Mouse (Mus musculus) frontal cortex, postnatal 10 days (tissue): ENCODE results near the gene Hadha.

Experiments used
- DNase-seq, 2 experiments: peaks; one replicate each; pipeline ENCODE4 v3.0.0; 2022; ENCODE audit warnings: low spot score in 2 of 2, mixed read lengths in 1 of 2

Gene Hadha

DNA sequence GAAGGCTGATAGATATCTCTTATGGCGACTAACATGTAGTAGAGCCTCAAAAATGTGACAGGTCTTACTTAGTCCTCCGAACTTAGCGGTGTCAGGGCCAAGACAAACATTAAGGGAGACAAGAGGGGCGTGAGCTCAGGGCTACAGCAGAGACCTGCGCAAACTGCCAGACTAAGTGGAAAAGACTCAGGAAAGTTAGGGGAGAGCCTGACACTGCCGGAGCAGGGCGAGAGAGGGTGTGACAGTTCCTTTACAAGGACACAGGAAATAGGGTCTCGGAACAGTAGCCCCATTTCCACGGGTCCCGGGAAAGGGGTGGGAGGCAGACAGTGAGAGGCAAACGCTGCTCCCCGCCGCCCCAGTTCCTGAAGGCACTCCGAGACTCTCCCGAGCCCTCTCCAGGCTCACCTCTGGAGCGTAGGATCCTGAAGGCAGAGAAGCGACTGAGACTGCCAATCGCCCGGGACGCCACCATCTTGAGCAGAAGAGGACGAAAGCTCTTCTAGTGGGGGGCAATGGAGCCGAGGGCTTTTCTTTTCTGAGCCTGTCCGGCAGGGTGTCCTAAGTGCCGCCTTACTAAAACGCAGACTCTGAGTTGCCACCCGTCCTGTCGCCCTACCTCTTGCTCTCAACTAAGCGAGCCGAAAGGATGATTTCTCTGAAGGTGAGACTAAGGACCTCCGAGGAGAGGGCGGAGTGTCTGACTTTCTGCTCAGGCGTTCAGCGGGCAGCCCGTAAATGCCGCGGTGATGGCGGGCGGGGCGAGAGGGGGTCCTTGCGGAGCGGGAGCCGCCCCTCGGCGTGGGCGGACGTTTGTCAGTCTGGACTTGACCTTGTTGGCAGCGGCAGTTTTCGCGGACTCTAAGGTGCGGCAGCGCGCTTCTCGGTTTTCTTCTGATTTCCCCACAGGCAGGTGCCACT lies at the start of gene Hadha, which contains the start of gene Hadhb:
Hadha (minus strand) TSS at position 689 of the 921 bp plus-strand sequence.
Hadhb (plus strand) TSS at position 775 of the 921 bp plus-strand sequence.
- DNase-seq, result peak; percentile 81 to 91

DNA sequence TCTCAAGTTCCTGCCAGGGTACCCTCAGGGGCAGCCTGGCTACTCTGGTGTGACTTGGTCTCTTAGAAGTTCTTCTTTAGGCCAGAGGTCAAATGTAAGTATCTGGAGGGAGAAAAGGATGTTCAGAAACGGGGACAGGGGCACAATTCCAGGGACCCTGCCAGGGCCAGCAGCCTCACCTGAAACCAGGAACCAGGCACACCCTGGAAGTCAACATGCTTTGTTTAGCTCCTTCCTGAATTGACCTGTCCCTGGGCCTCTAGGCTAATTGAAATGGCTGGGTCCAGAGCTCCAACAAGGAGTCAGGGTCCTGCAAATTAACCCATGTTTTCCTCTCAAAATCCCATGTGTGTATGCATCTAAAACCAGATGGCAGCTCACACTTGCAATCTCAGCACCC lies 49.5 kb upstream of the Hadha start:
- DNase-seq, result no peak

DNA sequence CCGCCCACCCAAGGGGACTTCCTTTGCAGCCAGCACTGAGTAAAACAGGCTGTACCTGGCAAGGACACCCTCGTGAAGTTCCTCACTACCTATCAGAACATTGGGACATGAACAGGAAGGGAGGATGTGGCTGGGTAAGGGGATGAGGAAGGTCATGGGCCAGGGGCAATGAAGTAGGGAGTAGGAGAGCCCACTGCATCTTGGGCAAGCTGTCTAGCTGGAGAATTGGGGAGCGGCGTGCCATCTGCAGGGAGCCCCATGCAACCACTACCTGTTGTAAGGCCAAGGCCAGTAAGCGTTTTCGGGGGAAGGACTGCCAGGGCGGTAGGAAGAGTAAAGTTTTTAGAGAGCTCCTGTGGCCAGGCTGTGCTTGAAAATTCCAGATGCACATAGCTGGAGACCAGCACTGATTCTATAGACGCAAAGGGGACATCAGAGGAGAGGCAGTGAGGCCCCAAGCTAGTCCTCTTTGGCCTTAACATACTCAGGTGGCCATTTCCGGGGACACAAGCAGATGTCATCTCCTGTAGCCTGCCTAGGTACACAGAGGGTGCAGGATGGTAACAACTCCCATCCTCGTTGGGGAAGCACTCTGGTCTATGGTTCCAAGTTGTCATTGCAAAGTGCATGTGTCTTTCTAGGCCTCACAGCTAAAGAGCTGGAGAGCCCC lies 48.4 kb upstream of the Hadha start:
- DNase-seq, result no peak

DNA sequence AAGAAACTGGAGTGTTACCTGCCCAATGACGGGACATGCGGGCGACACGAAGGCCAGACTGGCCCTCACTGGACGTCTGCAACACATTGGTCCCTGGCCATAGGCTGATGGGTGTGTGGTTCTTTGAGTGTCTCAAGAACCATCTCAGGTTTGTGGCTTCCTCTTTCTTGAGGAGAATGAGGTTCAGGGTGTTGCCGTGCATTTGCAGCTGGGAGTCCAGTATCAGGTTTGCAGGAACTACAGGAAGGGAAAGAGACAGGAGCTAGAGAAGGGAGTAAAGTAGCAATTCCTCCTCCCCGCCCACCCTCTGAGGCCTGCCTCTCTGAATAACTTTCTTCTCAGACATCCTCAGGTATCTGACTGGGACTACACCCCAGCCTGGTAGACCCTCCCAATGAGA lies 47.3 kb upstream of the Hadha start:
- DNase-seq, result no peak

DNA sequence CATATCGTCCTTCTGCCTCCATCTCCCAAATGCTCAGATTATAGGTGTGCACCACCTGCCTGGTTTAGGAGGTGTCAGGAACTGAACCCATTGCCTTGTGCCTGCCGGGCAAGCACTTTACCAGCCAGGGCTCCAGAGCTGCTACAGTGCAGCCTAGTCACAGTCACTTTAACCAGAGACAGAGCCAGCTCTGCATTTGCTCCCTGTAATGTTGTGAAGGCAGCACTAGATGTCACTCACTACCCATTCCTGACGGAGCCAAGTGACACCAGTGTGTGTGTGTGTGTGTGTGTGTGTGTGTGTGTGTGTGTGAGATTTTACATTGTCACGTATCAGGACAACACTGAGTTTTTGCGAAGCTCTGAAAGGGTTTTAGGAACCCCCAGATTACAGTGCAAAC lies 46.6 kb upstream of the Hadha start:
- DNase-seq, result peak in 1 of 2 experiments; percentile 43

DNA sequence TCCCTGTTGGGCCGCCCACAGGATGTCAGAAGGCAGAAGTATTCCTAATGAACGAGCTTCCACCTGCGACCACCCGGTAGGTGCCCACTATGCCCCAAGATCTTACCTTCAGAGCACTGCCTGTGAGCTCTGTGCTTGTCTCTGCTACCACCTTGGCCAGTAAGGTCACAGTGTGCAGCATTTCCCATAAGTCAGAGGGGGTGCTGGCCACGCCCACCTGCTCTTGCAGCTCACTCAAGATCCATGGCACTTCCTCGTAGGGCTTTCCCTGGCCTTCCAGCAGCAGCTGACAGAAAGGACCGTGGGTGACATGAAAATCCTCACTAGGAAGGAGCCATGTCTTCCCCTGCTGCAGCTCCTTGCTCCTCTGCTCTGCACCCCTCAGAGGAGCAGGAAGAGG lies 43.3 kb upstream of the Hadha start:
- no peak for DNase-seq

DNA sequence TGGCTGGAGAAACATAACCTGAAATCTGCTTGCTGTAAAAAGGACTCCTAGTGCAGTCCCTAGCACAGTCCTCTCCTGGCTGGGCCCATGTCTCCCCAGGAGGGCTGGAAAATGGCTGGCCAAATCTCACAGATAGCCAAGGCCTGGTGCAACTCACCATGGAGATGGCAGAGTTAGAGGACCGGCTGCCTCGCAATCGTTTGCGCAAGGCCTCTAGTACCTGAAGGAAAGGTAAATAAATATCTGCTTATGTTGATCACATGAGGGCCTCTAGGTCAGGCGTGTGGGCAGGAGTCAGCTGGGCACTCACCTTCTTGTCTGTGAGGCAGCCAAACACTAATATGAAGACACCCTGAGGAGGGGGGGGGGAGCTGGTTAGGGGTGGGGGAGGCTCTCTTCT lies 40.4 kb upstream of the Hadha start:
- no peak for DNase-seq

DNA sequence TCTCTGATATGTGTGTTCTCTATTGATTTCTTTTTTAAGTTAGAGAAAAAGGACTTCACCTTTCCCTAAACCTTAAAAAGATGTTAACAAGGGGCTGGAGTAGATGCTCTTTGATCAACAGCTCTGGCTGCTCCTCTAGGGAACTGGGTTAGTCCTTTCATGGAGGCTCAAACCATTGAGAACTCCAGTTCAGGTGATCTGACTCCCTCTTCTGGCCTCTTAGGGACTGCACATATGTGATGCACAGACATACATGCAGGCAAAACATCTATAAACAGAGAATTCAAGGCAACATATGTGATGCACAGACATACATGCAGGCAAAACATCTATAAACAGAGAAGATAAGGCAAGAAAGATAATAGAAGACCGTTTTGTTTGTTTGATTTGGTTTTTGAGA lies 37.5 kb upstream of the Hadha start:
- DNase-seq, result no peak

DNA sequence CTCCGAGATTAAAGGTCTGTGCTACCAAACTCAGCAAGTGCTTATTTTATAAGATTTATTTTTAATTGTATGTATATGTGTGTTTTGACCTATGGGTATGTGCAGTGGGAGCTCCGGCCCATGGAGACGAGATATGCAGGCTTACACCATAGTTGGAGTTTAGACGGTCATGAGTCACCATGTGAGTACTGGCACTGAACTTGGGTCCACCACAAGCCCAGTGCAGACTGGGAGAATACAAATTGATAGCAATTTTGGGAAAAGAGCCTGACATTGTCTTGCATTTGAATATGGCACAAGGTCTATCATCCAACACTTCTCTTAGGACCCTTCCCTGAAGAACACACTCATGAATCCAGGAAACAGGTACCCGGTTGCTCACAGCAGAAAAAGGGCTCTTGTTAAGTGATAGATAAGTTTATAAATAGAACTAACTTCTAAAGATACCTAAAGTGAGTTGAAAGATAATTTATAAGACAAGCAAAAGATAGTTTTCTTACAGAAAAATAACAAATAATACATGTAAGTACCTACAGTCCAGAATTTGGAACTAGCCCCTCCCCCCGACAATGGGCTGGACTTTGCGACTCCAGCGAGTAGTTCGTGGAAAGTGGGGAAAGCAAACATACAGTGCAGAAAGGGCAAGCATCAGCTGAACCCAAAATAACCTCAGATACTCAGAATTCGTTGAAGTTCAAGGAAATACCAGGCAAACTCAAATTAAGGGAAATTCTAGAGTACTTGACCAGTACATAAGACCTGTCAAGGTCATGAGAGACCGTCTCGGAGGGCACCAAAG lies 32.9 kb upstream of the Hadha start:
- no peak for DNase-seq

DNA sequence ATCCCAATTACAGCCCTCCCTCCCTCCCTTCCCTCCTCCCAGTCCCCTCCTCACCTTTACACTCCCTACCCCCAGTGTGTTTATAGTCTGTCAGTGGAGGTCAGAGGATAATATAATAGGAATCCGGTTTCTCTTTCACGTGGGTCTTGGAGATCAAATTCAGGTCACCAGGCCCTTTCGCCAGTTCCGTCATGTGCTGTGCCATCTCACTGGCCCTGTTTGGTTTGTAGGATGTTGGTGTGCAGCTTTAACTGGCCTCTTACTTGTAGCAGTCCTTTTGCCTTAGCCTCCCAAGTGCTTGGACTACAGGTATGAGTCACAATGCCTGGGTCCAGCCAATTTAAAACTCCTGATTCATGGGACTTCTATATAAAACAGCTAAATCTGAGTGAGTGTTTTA lies 20.8 kb upstream of the Hadha start:
- DNase-seq, result no peak

DNA sequence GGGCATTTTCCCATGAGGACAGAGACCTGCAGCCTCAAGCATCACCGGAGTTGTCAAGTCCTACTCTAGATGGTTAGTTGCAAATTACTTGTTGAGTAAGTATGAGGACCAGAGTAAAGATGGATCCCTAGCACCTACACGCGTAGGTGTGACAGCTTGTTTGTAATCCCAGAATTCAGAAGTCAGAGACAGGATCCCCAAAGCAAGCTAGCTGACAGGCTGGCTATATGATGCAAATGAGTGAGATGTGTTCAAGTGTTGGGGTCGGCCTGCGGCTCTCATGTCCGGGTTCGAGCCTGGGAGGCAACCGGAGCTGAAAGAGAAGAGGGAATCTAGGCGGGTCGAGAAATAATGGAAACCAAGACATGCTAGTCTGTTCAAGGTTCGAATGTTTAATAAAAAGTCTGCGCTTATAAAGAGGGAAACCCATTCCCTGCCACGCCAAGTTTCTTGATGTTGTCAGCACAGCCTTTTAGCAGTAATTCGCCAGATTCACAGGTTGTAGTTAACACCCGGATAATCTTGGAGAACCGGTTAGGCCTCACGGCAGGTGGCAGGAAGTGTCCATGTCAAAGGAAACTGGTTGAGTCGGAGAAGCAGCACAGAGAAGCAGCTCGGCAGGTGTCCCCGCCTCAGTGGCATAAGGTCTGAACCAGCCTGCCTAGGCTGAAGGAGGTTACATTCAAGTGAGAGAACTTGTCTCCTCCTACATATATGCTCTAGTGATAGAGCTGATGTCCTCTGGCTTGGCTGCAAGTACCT lies 18.1 kb upstream of the Hadha start:
- DNase-seq, result no peak

DNA sequence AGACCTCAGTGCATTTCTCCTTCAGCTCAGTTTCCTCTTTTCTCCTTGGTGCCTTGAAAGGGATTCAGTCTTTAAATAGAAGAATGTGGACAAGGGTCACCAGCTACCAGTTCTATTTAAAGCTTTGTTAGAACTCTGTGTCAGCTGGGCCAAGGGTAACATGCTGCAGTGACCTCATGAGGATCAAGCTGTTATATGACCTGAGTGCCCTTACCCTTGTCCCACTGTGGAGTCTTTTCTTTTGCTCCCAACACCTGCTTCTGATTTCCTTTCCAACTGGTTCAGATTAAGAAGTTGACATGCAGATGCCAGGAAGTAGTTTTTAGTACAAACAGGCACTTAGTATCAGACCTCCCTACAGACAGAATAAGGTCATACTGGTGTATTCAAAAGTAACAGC lies 17.2 kb upstream of the Hadha start:
- no peak for DNase-seq

DNA sequence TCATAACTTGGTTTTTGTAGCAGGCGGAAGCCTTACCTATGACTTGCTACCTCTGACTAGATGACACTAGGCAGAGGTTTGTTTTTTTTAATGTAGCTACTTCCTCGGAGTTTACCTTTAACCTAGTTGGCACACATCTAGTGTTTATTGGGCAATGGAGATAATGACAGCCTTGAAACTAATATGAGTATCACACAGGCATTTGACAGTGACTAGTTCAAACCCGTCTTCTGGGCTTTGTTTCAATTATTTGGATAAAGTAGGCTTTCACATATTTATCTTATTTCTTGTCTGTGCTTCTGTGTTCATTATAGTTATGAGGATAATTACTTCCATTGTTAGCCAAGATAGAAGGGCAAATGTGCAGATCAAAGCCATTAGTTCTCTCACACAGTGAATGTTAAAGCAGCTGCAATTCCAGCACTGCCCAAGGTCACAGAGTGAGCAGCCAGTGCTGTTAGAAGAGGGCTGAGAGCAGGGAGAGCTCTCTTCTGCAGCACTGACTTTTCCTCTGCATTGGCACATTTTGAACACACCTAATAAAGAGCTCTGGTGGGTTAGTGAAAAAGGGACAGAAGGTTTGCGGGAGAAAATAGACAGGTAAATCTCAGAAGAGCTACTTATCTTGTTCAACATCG lies 15.5 kb upstream of the Hadha start:
- DNase-seq, result no peak

DNA sequence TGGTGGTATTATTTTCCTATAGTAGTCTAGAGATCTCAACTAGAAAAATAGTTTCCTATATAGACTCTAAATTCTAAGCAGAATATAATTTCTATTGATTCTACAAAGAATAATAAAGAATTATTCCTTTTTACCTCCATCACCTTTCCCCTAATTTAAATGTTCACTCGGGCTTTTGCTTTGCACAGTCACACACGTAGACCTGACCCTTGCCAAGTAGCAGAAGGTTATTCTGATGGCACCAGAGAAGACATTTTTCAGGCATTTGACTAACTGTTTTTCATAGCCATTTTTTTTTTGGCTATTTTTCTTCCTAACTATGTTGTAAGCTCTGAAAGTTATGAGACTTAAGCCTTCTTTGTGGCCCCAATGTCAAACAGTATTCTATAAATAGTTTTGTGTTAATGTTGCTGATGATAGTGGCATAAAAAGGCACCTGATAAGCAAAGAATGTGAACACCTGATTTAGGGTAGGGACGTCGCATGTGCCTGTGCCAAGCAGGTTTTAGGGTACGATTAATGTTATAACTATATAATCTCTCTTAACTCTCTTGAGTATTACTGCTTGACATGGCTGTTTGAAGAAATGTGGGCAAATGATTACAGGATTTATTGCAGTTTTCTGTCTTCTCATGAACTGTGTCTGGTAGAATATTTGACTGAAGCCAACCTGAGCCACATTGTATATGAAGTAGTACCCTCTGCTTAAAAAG lies 10.4 kb upstream of the Hadha start:
- no peak for DNase-seq

DNA sequence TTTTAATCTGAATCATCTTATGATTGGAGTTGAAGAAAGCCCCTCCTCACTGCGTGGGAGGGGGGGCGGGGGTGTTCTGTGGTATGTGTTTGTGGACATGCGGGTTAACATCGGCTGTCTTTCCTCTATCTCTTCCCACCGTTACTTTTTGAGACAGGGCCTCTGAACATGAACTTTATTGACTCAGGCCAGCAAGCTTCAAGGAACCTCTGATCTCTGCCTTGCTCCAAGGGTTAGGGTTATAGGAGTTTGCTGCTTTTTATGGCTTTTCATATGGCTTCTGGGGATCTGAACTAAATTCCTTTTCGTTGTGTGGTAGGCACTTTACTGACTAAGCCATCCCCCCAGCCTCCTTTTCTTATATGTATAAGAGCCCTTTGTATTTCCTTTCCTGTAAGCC lies 7.4 kb upstream of the Hadha start:
- DNase-seq, result no peak

DNA sequence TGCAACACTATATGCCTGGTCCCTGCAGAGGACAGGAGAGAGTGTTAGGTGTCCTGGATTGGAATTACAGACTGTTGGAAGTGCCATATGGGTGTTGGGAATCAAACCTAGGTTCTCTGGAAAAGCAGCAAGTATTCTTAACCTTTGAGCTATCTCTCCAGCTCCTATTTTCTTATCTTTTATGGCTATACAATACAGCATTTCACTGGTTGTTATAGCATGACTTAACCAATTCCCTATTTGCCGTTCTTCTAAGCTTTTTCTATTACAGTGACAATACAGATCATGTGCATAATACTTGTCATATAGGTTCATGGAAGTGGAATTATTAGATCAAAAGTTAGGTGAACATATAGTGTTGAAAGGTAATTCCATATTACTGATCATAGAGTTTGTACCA lies 6.9 kb upstream of the Hadha start:
- DNase-seq, result no peak

DNA sequence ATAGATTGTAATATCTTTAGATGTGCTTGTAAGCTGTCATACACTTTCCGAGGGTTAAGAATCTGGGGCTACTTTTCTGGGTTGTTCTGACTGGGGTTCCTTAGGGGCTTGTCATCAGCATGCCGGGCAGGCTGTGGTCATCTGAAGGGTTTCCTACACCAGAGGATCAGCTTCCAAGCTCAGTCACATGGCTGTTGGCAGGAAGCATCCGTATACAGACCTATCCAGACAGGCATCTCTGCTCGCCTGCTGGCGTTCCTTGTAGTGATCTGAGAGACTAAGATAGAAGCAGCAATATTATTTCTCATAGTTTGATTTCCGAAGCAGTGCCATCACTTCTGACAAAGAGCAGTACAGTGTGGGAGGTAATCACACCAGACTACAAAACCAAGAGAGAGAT lies 4.6 kb upstream of the Hadha start:
- no peak for DNase-seq

DNA sequence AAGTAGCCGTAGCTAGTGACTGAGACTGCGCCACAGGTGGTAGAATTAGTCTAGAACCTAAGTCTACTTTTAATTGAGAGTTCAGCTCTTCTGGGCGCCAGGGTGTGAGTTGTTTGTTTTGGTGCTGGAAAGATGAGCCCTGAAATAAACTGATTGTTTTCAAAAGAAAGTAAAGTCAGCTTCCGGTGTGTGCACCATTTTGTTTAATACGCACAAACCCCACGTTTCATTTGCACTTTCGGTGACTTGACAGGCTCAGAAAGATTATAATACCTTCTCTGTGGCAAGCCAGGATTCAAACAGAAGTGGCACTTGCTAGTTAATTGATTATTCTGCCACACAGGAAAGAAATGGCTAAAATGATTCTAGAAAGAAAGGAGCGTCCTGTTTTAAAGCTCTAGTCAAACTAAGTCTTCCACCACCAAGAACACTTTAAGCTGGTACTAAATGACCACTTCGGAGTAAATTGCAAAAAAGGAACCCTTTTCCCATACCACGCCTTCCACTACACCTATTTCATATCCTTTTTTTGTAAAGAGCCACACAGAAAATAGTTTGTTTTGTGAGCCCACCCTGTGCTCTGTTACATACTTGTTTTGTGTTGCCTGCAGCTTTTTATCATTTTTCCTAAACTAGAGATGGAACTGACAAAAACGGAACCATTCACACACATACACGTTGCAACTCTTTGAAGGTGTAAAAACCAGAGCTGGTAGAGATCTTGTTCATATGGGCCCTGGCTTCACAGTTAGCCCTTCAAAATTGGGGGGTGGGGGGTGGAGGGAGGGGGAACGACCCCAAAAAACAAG lies 1.1 kb upstream of the Hadha start:
- no peak for DNase-seq

DNA sequence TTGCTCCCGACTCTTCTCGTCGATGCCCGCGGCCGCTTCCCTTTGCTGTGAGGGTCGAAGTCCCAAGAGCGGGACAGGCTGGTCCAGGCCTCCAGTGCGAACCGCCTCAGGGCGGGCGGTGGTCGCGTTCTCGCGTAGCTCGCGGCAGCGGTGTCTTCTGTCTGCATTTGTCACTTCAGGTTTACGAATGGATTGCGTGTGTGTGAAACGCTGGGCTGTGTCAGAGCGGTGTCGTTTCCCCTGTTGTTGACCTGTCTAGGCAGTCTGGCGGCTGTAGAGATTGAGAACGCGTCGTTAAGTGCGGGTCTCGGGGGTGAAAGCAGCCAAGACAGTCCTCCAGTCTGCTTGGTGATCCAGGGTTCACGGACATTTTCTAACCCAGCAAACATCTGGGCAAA lies 432 bp upstream of the Hadha start:
- DNase-seq, result no peak

DNA sequence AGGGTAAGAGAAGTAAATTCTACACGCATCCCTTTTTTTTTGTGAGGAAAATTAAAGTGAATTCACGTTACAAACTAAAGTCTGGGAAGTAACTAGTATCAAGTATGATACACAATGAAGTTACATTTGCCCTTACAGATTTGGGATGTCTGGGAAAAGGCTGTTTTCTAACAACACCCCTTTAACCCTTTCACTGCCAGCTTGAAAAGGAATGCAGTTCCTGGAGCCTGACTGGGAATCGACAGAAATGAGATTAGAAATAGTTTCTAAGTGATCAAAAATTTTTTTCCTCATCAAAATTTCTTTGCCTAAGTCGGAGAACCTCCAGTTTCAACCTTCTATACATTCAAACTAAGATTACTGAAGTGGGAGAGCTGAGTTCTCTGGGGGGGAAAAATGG lies 949 bp downstream of the Hadha start:
- DNase-seq, result no peak
